Mouse (Mus musculus): ENCODE measurements around the gene Fastkd2. TPM values are rescaled to one million over a fixed set of nuclear protein-coding genes. Genes with fewer than 3 reads are reported as not detected.
A peak's percentile ranks its signal among the peaks of the same experiment; 100 is the strongest.

The Fastkd2 gene
- 27.2 and 28.0 TPM in 2 replicates for polyA plus RNA-seq (2012; rRNA removed)

DNA sequence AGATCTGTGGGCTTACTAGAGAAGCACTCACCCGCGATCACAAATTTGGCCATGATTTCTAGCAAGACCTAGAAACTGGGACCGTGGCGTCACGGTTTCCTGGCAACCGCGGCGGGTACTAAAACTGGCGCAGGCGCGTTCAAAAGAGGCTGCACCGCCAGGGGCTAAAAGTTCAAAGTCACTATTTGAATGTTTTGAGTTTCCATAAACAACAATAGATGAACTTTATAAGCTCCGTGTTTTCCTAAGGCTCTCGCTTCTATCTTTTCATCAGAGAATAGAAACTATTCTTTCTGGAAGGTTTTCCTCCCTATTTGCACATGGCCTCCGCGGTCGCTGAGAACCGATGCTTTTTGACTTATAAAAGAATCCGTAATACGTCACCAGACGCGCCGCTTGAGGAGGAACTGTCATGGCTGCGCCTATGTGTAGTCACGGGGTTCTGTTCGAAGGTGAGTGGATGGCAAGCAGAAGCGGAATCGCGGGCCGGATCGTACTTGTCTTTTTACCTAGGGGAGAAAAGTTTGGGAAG is at the start of gene Fastkd2, which contains the start of gene Mdh1b:
Gene Fastkd2 (plus strand): TSS at position 375 of the 532 bp plus-strand sequence.
Gene Mdh1b (minus strand): TSS at position 79 of the 532 bp plus-strand sequence.
- DNase-seq = peak; percentile 90 to 92
- TF ChIP-seq POLR2A (IDR thresholded peaks at IDR 0.05; ENCODE audit: borderline replicate concordance, insufficient read depth, low read length) (peak; percentile 32; the same call in 1 of the 2 replicates), CTCF (IDR thresholded peaks at IDR 0.05; ENCODE audit: borderline replicate concordance, insufficient read depth, low read depth, low read length) (no peak)
- Histone ChIP-seq H3K4me1 (ENCODE audit: control insufficient read depth, insufficient read depth, low read length) (peaks cover 3% of the 10 kb centered on the region; the same call in 1 of the 2 replicates), H3K27ac (ENCODE audit: insufficient read depth, low read length) (no peak within 1 kb of the TSS), H3K4me3 (replicated peaks; ENCODE audit: insufficient read depth, low read depth, low read length) (peak within 1 kb of the TSS; percentile 87), H3K27me3 (ENCODE audit: control insufficient read depth, insufficient read depth, low read length) (no peaks in the 10 kb centered on the region)
- under 1% methylated on average over 31 of the region's 31 CpGs for WGBS

DNA sequence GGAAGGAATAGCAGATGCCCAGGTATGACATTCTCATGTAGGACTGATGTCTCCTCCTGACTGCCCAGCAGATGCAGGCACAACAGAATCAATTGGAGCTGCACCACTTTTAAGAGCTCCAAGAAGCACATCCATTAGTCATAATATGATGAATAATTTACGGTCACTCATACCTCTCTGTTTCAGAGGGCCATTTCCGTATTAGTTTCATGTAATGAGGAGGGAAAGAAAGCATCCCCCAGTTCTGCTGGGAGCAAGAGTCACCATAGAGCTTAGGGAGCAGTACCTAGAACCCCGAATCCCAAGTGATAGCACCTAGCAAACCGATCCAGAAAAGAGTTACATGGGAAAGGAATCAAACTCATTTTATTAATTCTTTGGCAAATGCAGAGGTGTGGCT is 43.6 kb upstream of the Fastkd2 start, which contains the start of gene Dytn:
Gene Dytn (minus strand): TSS at position 101 of the 400 bp plus-strand sequence.
- 91% methylated on average over 4 of the region's 4 CpGs for WGBS
- DNase-seq = no peak
- Histone ChIP-seq H3K27ac (ENCODE audit: insufficient read depth, low read length) (no peak within 1 kb of the TSS), H3K4me1 (ENCODE audit: control insufficient read depth, insufficient read depth, low read length) (no peaks in the 10 kb centered on the region), H3K27me3 (ENCODE audit: control insufficient read depth, insufficient read depth, low read length) (no peaks in the 10 kb centered on the region), H3K4me3 (replicated peaks; ENCODE audit: insufficient read depth, low read depth, low read length) (no peak within 1 kb of the TSS)
- TF ChIP-seq CTCF (IDR thresholded peaks at IDR 0.05; ENCODE audit: borderline replicate concordance, insufficient read depth, low read depth, low read length) (no peak), POLR2A (IDR thresholded peaks at IDR 0.05; ENCODE audit: borderline replicate concordance, insufficient read depth, low read length) (no peak)

DNA sequence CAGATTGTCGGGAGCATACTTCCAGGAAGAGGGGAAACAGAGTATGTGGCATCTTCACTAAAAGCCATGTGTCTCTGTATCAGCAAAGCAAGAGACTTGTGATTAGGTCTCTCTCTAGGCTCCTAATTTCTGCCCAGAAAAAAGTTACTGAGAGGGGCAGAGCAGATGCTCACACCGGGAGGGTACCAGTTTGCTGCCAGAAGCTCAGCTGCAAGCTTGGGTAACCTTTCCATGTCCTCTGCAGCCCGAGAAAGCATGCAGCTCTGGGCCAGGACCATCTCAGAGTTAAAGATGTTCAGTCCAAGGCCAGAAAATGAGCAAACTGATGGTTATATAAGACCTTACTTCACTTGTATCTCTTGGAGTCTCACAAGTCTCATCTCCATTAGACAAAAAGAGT is 33.6 kb upstream of the Fastkd2 start:
- H3K4me3 ChIP-seq (replicated peaks; ENCODE audit: insufficient read depth, low read depth, low read length) = no peak overlapping the region
- WGBS = 11% methylated on average over 3 of the region's 3 CpGs
- no peaks in the 10 kb centered on the region for H3K27me3 ChIP-seq (ENCODE audit: control insufficient read depth, insufficient read depth, low read length)
- H3K27ac ChIP-seq (ENCODE audit: insufficient read depth, low read length) = no peak overlapping the region
- peak; percentile 14 to 32 for DNase-seq
- TF ChIP-seq CTCF (IDR thresholded peaks at IDR 0.05; ENCODE audit: borderline replicate concordance, insufficient read depth, low read depth, low read length) = no peak
- no peak for TF ChIP-seq POLR2A (IDR thresholded peaks at IDR 0.05; ENCODE audit: borderline replicate concordance, insufficient read depth, low read length)
- H3K4me1 ChIP-seq (ENCODE audit: control insufficient read depth, insufficient read depth, low read length) = no peaks in the 10 kb centered on the region

DNA sequence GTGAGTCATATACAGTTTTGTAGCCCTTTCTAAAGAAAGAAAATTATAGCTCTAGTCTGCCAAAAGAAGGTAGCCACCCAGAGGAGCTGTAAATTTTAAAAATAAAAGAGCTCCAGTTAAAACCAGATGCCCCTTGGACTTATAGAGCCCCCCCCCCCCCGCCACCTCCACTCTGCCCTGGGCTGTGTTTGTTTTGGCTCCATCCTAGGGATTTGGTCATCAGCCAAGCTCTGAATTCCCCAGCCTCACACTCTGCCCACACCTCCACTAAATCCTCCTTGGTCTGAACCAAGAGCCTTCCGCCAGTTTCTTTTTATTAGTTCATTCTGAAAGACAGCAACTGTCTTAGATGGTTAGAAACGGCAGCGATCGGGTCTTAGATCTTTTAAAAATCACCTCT is 24.7 kb upstream of the Fastkd2 start:
- 62% methylated on average over 5 of the region's 5 CpGs for WGBS
- no peaks in the 10 kb centered on the region for H3K4me1 ChIP-seq (ENCODE audit: control insufficient read depth, insufficient read depth, low read length)
- DNase-seq = no peak
- H3K27me3 ChIP-seq (ENCODE audit: control insufficient read depth, insufficient read depth, low read length) = no peaks in the 10 kb centered on the region
- TF ChIP-seq CTCF (IDR thresholded peaks at IDR 0.05; ENCODE audit: borderline replicate concordance, insufficient read depth, low read depth, low read length) (no peak), POLR2A (IDR thresholded peaks at IDR 0.05; ENCODE audit: borderline replicate concordance, insufficient read depth, low read length) (no peak)
- no peak overlapping the region for H3K27ac ChIP-seq (ENCODE audit: insufficient read depth, low read length)
- no peak overlapping the region for H3K4me3 ChIP-seq (replicated peaks; ENCODE audit: insufficient read depth, low read depth, low read length)

DNA sequence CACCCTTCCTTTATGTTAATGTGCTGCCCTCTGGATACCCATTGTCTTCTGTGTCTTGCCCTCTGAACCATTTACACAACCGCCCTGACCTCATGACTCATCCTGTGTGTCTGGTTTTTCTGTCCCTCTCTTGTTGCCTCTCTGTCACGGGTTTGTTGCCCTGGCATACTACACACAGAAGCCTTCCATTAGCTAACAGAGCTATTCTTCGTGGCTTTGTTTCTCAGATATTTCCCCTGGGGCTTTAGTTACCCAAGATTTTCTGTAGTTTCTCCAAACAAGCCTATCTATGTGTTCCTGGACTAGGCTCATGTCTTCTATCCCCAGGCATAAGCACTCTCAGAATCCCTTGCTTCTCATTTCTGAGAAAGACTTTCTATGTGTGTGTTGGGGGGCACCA is 21.5 kb upstream of the Fastkd2 start:
- no peak for DNase-seq
- Histone ChIP-seq H3K27me3 (ENCODE audit: control insufficient read depth, insufficient read depth, low read length) (no peaks in the 10 kb centered on the region), H3K4me3 (replicated peaks; ENCODE audit: insufficient read depth, low read depth, low read length) (no peak overlapping the region), H3K27ac (ENCODE audit: insufficient read depth, low read length) (no peak overlapping the region), H3K4me1 (ENCODE audit: control insufficient read depth, insufficient read depth, low read length) (no peaks in the 10 kb centered on the region)
- no peak for TF ChIP-seq CTCF (IDR thresholded peaks at IDR 0.05; ENCODE audit: borderline replicate concordance, insufficient read depth, low read depth, low read length)
- TF ChIP-seq POLR2A (IDR thresholded peaks at IDR 0.05; ENCODE audit: borderline replicate concordance, insufficient read depth, low read length) = no peak
- 65% methylated on average over 3 of the region's 3 CpGs for WGBS

DNA sequence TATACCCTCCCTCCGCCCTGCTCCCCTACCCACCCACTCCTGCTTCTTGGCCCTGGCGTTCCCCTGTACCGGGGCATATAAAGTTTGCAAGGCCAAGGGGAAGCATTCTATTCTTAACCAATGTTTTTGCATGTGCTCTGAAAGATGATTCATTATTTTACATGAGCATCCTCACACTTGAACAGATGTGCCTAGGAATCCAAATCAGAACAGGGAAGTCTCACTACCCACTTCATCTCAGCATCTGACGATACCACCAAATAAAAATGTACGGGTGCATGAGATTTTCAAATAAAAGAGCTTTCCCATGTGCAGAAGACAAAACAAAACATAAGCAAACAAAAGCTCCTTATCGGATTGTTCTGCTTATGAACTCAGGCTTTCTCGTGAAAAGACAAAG is 10.3 kb upstream of the Fastkd2 start:
- TF ChIP-seq POLR2A (IDR thresholded peaks at IDR 0.05; ENCODE audit: borderline replicate concordance, insufficient read depth, low read length) (no peak), CTCF (IDR thresholded peaks at IDR 0.05; ENCODE audit: borderline replicate concordance, insufficient read depth, low read depth, low read length) (no peak)
- 85% methylated on average over 7 of the region's 7 CpGs for WGBS

DNA sequence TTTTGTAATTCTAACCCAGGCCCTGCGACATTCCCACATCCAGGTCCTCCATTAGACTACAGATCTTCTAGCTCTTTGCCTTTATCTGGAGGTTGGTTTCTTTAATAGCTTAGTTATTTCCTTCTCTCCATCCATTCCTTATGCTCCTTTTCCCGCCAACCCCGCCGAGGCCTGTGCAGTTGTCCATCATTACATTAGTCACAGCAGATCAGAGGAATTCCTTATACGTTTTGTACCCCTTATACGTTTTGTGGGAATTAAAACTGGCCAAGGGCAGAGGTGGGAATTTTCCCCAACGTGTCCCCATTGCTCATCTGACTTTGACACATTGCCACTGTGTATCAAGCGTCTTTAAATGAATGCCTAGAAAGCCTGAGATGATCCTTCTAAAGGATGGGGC is 618 bp upstream of the Fastkd2 start:
- no peak for DNase-seq
- no peak for TF ChIP-seq POLR2A (IDR thresholded peaks at IDR 0.05; ENCODE audit: borderline replicate concordance, insufficient read depth, low read length)
- no peak for TF ChIP-seq CTCF (IDR thresholded peaks at IDR 0.05; ENCODE audit: borderline replicate concordance, insufficient read depth, low read depth, low read length)
- peak overlapping the region; percentile 87 for H3K4me3 ChIP-seq (replicated peaks; ENCODE audit: insufficient read depth, low read depth, low read length)
- no peak overlapping the region for H3K27ac ChIP-seq (ENCODE audit: insufficient read depth, low read length)
- H3K4me1 ChIP-seq (ENCODE audit: control insufficient read depth, insufficient read depth, low read length) = peaks cover 3% of the 10 kb centered on the region; the same call in 1 of the 2 replicates
- 42% methylated on average over 8 of the region's 8 CpGs for WGBS
- no peaks in the 10 kb centered on the region for H3K27me3 ChIP-seq (ENCODE audit: control insufficient read depth, insufficient read depth, low read length)

More for the DNA sequence above, 10.3 kb upstream of the Fastkd2 start:
- Histone ChIP-seq H3K4me3 (replicated peaks; ENCODE audit: insufficient read depth, low read depth, low read length) (no peak overlapping the region), H3K27ac (ENCODE audit: insufficient read depth, low read length) (no peak overlapping the region), H3K4me1 (ENCODE audit: control insufficient read depth, insufficient read depth, low read length) (no peaks in the 10 kb centered on the region), H3K27me3 (ENCODE audit: control insufficient read depth, insufficient read depth, low read length) (no peaks in the 10 kb centered on the region)
- DNase-seq = no peak

DNA sequence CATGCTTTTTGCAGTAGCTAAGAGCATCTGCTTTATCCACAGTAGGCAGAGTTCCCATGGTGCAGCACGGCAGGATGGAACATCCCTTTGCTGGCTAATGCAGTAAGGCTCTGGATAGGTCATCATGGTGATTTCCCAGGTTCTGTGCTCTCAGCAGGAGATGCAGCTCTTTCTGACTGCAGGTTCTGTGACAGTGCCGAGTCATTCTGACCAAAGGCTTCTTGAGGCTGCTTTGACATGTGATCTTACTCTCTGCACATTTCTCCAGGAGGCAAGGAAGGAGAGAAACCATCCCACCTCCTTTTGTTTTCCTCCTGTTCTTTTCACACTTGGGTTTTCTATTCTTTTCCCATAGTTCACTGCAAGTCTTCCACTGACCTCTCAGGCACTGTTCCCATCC is 25.6 kb downstream of the Fastkd2 start:
- no peaks in the 10 kb centered on the region for H3K4me1 ChIP-seq (ENCODE audit: control insufficient read depth, insufficient read depth, low read length)
- peak; percentile 12 to 44 for DNase-seq
- H3K4me3 ChIP-seq (replicated peaks; ENCODE audit: insufficient read depth, low read depth, low read length) = no peak overlapping the region
- 21% methylated on average over 2 of the region's 2 CpGs for WGBS
- no peak overlapping the region for H3K27ac ChIP-seq (ENCODE audit: insufficient read depth, low read length)
- no peaks in the 10 kb centered on the region for H3K27me3 ChIP-seq (ENCODE audit: control insufficient read depth, insufficient read depth, low read length)
- TF ChIP-seq CTCF (IDR thresholded peaks at IDR 0.05; ENCODE audit: borderline replicate concordance, insufficient read depth, low read depth, low read length) = no peak
- TF ChIP-seq POLR2A (IDR thresholded peaks at IDR 0.05; ENCODE audit: borderline replicate concordance, insufficient read depth, low read length) = no peak

Data from cerebellum, adult 2 months (tissue).